Mouse (Mus musculus): ENCODE results near the gene C530008M17Rik. TPM values are rescaled to one million over a fixed set of nuclear protein-coding genes. Genes with fewer than 3 reads are reported as not detected.

Gene C530008M17Rik
- polyA plus RNA-seq, 1 experiment from 2014 or later: 7.4 TPM

GRCm38 (mm10) chr5:76868693-76869286 is 212.5 kb downstream of the C530008M17Rik start:
- H3K27ac ChIP-seq: no peak overlapping the region
- H3K36me3 ChIP-seq: peaks cover 12% of the 10 kb centered on the region
- peak overlapping the region; percentile 57 for H3K4me3 ChIP-seq (replicated peaks)
- H3K27me3 ChIP-seq: no peaks in the 10 kb centered on the region
- peak overlapping the region; percentile 75 for H3K4me2 ChIP-seq
- ATAC-seq (ENCODE audit: low read depth): peak; percentile 83
- WGBS (ENCODE audit: insufficient replicate concordance): 26% methylated on average over 16 of the region's 16 CpGs
- 0 out of 2 replicates have a peak, but pooled peaks cover 8% of the 10 kb centered on the region for H3K4me1 ChIP-seq (replicated peaks)
- H3K9me3 ChIP-seq (replicated peaks): no peaks in the 10 kb centered on the region
- DNase-seq: peak; percentile 15
- peak overlapping the region; percentile 28 for H3K9ac ChIP-seq

GRCm38 (mm10) chr5:76869553-76869952 is 213.2 kb downstream of the C530008M17Rik start:
- peak overlapping the region; percentile 28; the same call in 1 of the 2 replicates for H3K9ac ChIP-seq
- 45% methylated on average over 6 of the region's 6 CpGs for whole genome bisulfite sequencing (ENCODE audit: insufficient replicate concordance)

GRCm38 (mm10) chr5:76876106-76876758 is 219.9 kb downstream of the C530008M17Rik start:
- H3K4me1 ChIP-seq (replicated peaks): no peaks in the 10 kb centered on the region
- ATAC-seq (ENCODE audit: low read depth) (no peak), DNase-seq (no peak)
- H3K27ac ChIP-seq: no peak overlapping the region
- no peak overlapping the region for H3K4me3 ChIP-seq (replicated peaks)
- no peaks in the 10 kb centered on the region for H3K27me3 ChIP-seq
- WGBS (ENCODE audit: insufficient replicate concordance): 87% methylated on average over 25 of the region's 25 CpGs
- H3K9me3 ChIP-seq (replicated peaks): no peaks in the 10 kb centered on the region
- peaks cover 44% of the 10 kb centered on the region for H3K36me3 ChIP-seq
- H3K4me2 ChIP-seq: no peak overlapping the region
- H3K9ac ChIP-seq: no peak overlapping the region

More at GRCm38 (mm10) chr5:76869553-76869952, 213.2 kb downstream of the C530008M17Rik start:
- DNase-seq (no peak), ATAC-seq (ENCODE audit: low read depth) (no peak)
- Histone ChIP-seq H3K27me3 (no peaks in the 10 kb centered on the region), H3K4me1 (replicated peaks) (0 out of 2 replicates have a peak, but pooled peaks cover 8% of the 10 kb centered on the region), H3K4me3 (replicated peaks) (peak overlapping the region; percentile 57), H3K27ac (no peak overlapping the region), H3K36me3 (peaks cover 12% of the 10 kb centered on the region), H3K9me3 (replicated peaks) (no peaks in the 10 kb centered on the region), H3K4me2 (peak overlapping the region; percentile 75)

- Histone ChIP-seq H3K36me3 (peaks cover 61% of the 10 kb centered on the region), H3K9me3 (replicated peaks) (no peaks in the 10 kb centered on the region), H3K4me3 (replicated peaks) (no peak overlapping the region), H3K4me2 (no peak overlapping the region), H3K4me1 (replicated peaks) (no peaks in the 10 kb centered on the region), H3K27me3 (no peaks in the 10 kb centered on the region), H3K9ac (no peak overlapping the region), H3K27ac (no peak overlapping the region)
- no peak for DNase-seq
- WGBS (ENCODE audit: insufficient replicate concordance): 83% methylated on average over 1 of the region's 1 CpGs
- no peak for ATAC-seq (ENCODE audit: low read depth)
Measured at GRCm38 (mm10) chr5:76884107-76884506, 227.8 kb downstream of the C530008M17Rik start.

GRCm38 (mm10) chr5:76887011-76887410 is 230.7 kb downstream of the C530008M17Rik start:
- Histone ChIP-seq H3K9me3 (replicated peaks) (no peaks in the 10 kb centered on the region), H3K9ac (no peak overlapping the region), H3K4me3 (replicated peaks) (no peak overlapping the region), H3K27me3 (no peaks in the 10 kb centered on the region), H3K4me2 (no peak overlapping the region), H3K36me3 (peaks cover 69% of the 10 kb centered on the region), H3K27ac (no peak overlapping the region), H3K4me1 (replicated peaks) (no peaks in the 10 kb centered on the region)
- ATAC-seq (ENCODE audit: low read depth): no peak
- 79% methylated on average over 2 of the region's 2 CpGs for WGBS (ENCODE audit: insufficient replicate concordance)
- DNase-seq: no peak

GRCm38 (mm10) chr5:76892608-76893007 is 236.3 kb downstream of the C530008M17Rik start:
- H3K9me3 ChIP-seq (replicated peaks): no peaks in the 10 kb centered on the region
- no peak overlapping the region for H3K27ac ChIP-seq
- no peak overlapping the region for H3K4me2 ChIP-seq
- no peaks in the 10 kb centered on the region for H3K4me1 ChIP-seq (replicated peaks)
- H3K36me3 ChIP-seq: peaks cover 59% of the 10 kb centered on the region
- 53% methylated on average over 2 of the region's 2 CpGs for WGBS (ENCODE audit: insufficient replicate concordance)
- DNase-seq (no peak), ATAC-seq (ENCODE audit: low read depth) (no peak)
- no peaks in the 10 kb centered on the region for H3K27me3 ChIP-seq
- no peak overlapping the region for H3K9ac ChIP-seq
- H3K4me3 ChIP-seq (replicated peaks): no peak overlapping the region

GRCm38 (mm10) chr5:76893084-76893483 is 236.8 kb downstream of the C530008M17Rik start:
- Histone ChIP-seq H3K9me3 (replicated peaks) (no peaks in the 10 kb centered on the region), H3K4me2 (no peak overlapping the region), H3K27me3 (no peaks in the 10 kb centered on the region), H3K27ac (no peak overlapping the region), H3K4me1 (replicated peaks) (no peaks in the 10 kb centered on the region), H3K4me3 (replicated peaks) (no peak overlapping the region), H3K9ac (no peak overlapping the region), H3K36me3 (peaks cover 57% of the 10 kb centered on the region)
- WGBS (ENCODE audit: insufficient replicate concordance): 80% methylated on average over 2 of the region's 2 CpGs
- no peak for ATAC-seq (ENCODE audit: low read depth)
- no peak for DNase-seq

GRCm38 (mm10) chr5:76902131-76902530 is 245.8 kb downstream of the C530008M17Rik start:
- no peaks in the 10 kb centered on the region for H3K27me3 ChIP-seq

GRCm38 (mm10) chr5:76904713-76905404 is 248.5 kb downstream of the C530008M17Rik start:
- Histone ChIP-seq H3K4me3 (replicated peaks) (peak overlapping the region; percentile 79), H3K4me1 (replicated peaks) (peaks cover 21% of the 10 kb centered on the region), H3K9me3 (replicated peaks) (no peaks in the 10 kb centered on the region), H3K36me3 (peaks cover 9% of the 10 kb centered on the region; the same call in 1 of the 2 replicates), H3K27me3 (no peaks in the 10 kb centered on the region), H3K9ac (peak overlapping the region; percentile 88), H3K4me2 (peak overlapping the region; percentile 88), H3K27ac (peak overlapping the region; percentile 90)
- peak; percentile 69 for ATAC-seq (ENCODE audit: low read depth)
- WGBS (ENCODE audit: insufficient replicate concordance): under 1% methylated on average over 19 of the region's 19 CpGs
- no peak for DNase-seq

More at GRCm38 (mm10) chr5:76902131-76902530, 245.8 kb downstream of the C530008M17Rik start:
- no peak overlapping the region for H3K4me2 ChIP-seq
- ATAC-seq (ENCODE audit: low read depth): no peak
- WGBS (ENCODE audit: insufficient replicate concordance): 29% methylated on average over 4 of the region's 4 CpGs
- no peak for DNase-seq
- no peaks in the 10 kb centered on the region for H3K9me3 ChIP-seq (replicated peaks)
- H3K9ac ChIP-seq: no peak overlapping the region
- H3K36me3 ChIP-seq: 0 out of 2 replicates have a peak, but pooled peaks cover 6% of the 10 kb centered on the region
- H3K4me1 ChIP-seq (replicated peaks): peaks cover 21% of the 10 kb centered on the region
- H3K4me3 ChIP-seq (replicated peaks): no peak overlapping the region
- H3K27ac ChIP-seq: no peak overlapping the region

GRCm38 (mm10) chr5:76905405-76906154 is 249.3 kb downstream of the C530008M17Rik start, which contains the start of gene Aasdh:
TSS of gene Aasdh (minus strand) at chr5:76905514.
- WGBS (ENCODE audit: insufficient replicate concordance): under 1% methylated on average over 47 of the region's 47 CpGs
- peak within 1 kb of the TSS; percentile 88 for H3K4me2 ChIP-seq
- H3K4me3 ChIP-seq (replicated peaks): peak within 1 kb of the TSS; percentile 79
- H3K36me3 ChIP-seq: peaks cover 17% of the 10 kb centered on the region
- DNase-seq (peak; percentile 97), ATAC-seq (ENCODE audit: low read depth) (peak; percentile 93)
- peak within 1 kb of the TSS; percentile 88 for H3K9ac ChIP-seq
- H3K27me3 ChIP-seq: no peaks in the 10 kb centered on the region
- no peaks in the 10 kb centered on the region for H3K9me3 ChIP-seq (replicated peaks)
- H3K27ac ChIP-seq: peak within 1 kb of the TSS; percentile 90
- peaks cover 21% of the 10 kb centered on the region for H3K4me1 ChIP-seq (replicated peaks)

- 13% methylated on average over 3 of the region's 3 CpGs for WGBS (ENCODE audit: insufficient replicate concordance)
- no peaks in the 10 kb centered on the region for H3K9me3 ChIP-seq (replicated peaks)
- H3K4me1 ChIP-seq (replicated peaks): peaks cover 22% of the 10 kb centered on the region
- peak overlapping the region; percentile 88 for H3K9ac ChIP-seq
- H3K4me2 ChIP-seq: peak overlapping the region; percentile 88
- H3K36me3 ChIP-seq: peaks cover 21% of the 10 kb centered on the region
- peak overlapping the region; percentile 90 for H3K27ac ChIP-seq
- peak overlapping the region; percentile 79 for H3K4me3 ChIP-seq (replicated peaks)
- DNase-seq (no peak), ATAC-seq (ENCODE audit: low read depth) (no peak)
- no peaks in the 10 kb centered on the region for H3K27me3 ChIP-seq
Measured at GRCm38 (mm10) chr5:76906155-76906499, 249.8 kb downstream of the C530008M17Rik start.

Data from liver, embryonic 13.5 days (tissue).